ENCODE assay signal across 10 mouse cellular contexts in genomic region chr10:94129680-94130119, GRCm38 (mm10). TPM values are rescaled to one million over a fixed set of nuclear protein-coding genes. Genes with fewer than 3 reads are reported as not detected.
A peak's percentile ranks its signal among the peaks of the same experiment; 100 is the strongest.
DNase-seq lines count a peak whose midpoint lies in the region; ATAC-seq lines count a peak whose summit lies in the region.
"Had no signal": no experiment of that assay in that cellular context is flagged by ENCODE, and none has a peak within 500 bp of the region (broad histone marks: within the 10 kb centered on the region; RNA-seq: fewer than 3 reads in every experiment).

No protein-coding gene starts in this region.

- no peaks in the 10 kb centered on the region for H3K36me3 ChIP-seq in heart, embryonic 15.5 days
- no peaks in the 10 kb centered on the region for H3K36me3 ChIP-seq in hindbrain, embryonic 11.5 days (ENCODE audit: control insufficient read depth, insufficient read depth, low read length)
- H3K36me3 ChIP-seq in midbrain, embryonic 16.5 days (ENCODE audit: control insufficient read depth, insufficient read depth, low read length), result no peaks in the 10 kb centered on the region
- H3K36me3 ChIP-seq in limb, embryonic 10.5 days, result peaks cover 42% of the 10 kb centered on the region

- no peak overlapping the region for H3K9ac ChIP-seq in heart, embryonic 15.5 days
- H3K9ac ChIP-seq in hindbrain, embryonic 11.5 days (ENCODE audit: low read depth, low read length), result no peak overlapping the region
- no peak overlapping the region for H3K9ac ChIP-seq in midbrain, embryonic 16.5 days (ENCODE audit: low read depth, low read length)

- peaks cover 11% of the 10 kb centered on the region for H3K4me1 ChIP-seq in heart, embryonic 15.5 days (replicated peaks)
- no peaks in the 10 kb centered on the region; the same call in 1 of the 2 replicates for H3K4me1 ChIP-seq in hindbrain, embryonic 11.5 days (replicated peaks; ENCODE audit: control insufficient read depth, insufficient read depth, low read length)
- H3K4me1 ChIP-seq in midbrain, embryonic 16.5 days (ENCODE audit: control insufficient read depth, insufficient read depth, low read length), result peaks cover 6% of the 10 kb centered on the region; the same call in 1 of the 2 replicates
- H3K4me1 ChIP-seq in limb, embryonic 10.5 days, result no peaks in the 10 kb centered on the region
- H3K4me1 ChIP-seq: megakaryocyte, embryonic 14.5 days had no signal

- no peak for DNase-seq in heart, adult 8-10 months (ENCODE audit: low spot score)
- DNase-seq in cerebellum, postnatal 14 days, result peak; percentile 84 to 86
- DNase-seq in hindbrain, embryonic 11.5 days (ENCODE audit: low spot score), result peak; percentile 34
- peak; percentile 70 to 78 for DNase-seq in left cerebral cortex, adult 18-20 months (ENCODE audit: low spot score in 2 of 2)
- no peak for DNase-seq in limb, embryonic 10.5 days (ENCODE audit: low spot score)
- DNase-seq in adrenal gland, adult 2 months, result no peak

- no peaks in the 10 kb centered on the region for H3K9me3 ChIP-seq in heart, embryonic 15.5 days (replicated peaks)
- no peaks in the 10 kb centered on the region for H3K9me3 ChIP-seq in hindbrain, embryonic 11.5 days (ENCODE audit: control insufficient read depth, low read length)
- H3K9me3 ChIP-seq in midbrain, embryonic 16.5 days (replicated peaks; ENCODE audit: control insufficient read depth, low read length, poor library complexity, severe bottlenecking), result no peaks in the 10 kb centered on the region
- no peaks in the 10 kb centered on the region for H3K9me3 ChIP-seq in limb, embryonic 10.5 days (replicated peaks)

- 40% methylated on average over 9 of the region's 9 CpGs for WGBS in heart, embryonic 15.5 days
- 55% methylated on average over 9 of the region's 9 CpGs for WGBS in hindbrain, embryonic 11.5 days
- 24% methylated on average over 9 of the region's 9 CpGs for WGBS in midbrain, embryonic 16.5 days
- WGBS in limb, embryonic 10.5 days, result 87% methylated on average over 9 of the region's 9 CpGs

- H3K27me3 ChIP-seq in heart, embryonic 15.5 days, result no peaks in the 10 kb centered on the region
- no peaks in the 10 kb centered on the region for H3K27me3 ChIP-seq in hindbrain, embryonic 11.5 days (ENCODE audit: control insufficient read depth, insufficient read depth, low read length)
- no peaks in the 10 kb centered on the region for H3K27me3 ChIP-seq in midbrain, embryonic 16.5 days (ENCODE audit: control insufficient read depth, insufficient read depth, low read depth, low read length)
- H3K27me3 ChIP-seq in limb, embryonic 10.5 days (ENCODE audit: low read depth, poor library complexity, severe bottlenecking), result no peaks in the 10 kb centered on the region

- H3K27ac ChIP-seq in heart, embryonic 15.5 days, result peak overlapping the region; percentile 78
- 0 out of 2 replicates have a peak overlapping the region, but pooled peaks have one; percentile 24 for H3K27ac ChIP-seq in hindbrain, embryonic 11.5 days (ENCODE audit: low read depth, low read length)
- H3K27ac ChIP-seq in midbrain, embryonic 16.5 days (ENCODE audit: low read length), result peak overlapping the region; percentile 63; the same call in 1 of the 2 replicates
- H3K27ac ChIP-seq in limb, embryonic 10.5 days, result no peak overlapping the region

- no peak overlapping the region for H3K4me3 ChIP-seq in heart, embryonic 15.5 days
- H3K4me3 ChIP-seq in hindbrain, embryonic 11.5 days (ENCODE audit: low read depth, low read length), result no peak overlapping the region
- no peak overlapping the region for H3K4me3 ChIP-seq in midbrain, embryonic 16.5 days (ENCODE audit: low read depth, low read length)
- no peak overlapping the region for H3K4me3 ChIP-seq in limb, embryonic 10.5 days
- H3K4me3 ChIP-seq: erythroblast, embryonic 14.5 days; megakaryocyte, embryonic 14.5 days had no signal

- ATAC-seq in heart, embryonic 15.5 days (replicated peaks; ENCODE audit: insufficient number of reproducible peaks, insufficient read depth, low FRiP score, low read depth), result peak; percentile 85; the same call in 1 of the 2 replicates
- ATAC-seq in hindbrain, embryonic 11.5 days (ENCODE audit: low FRiP score), result peak; percentile 60
- ATAC-seq in midbrain, embryonic 16.5 days, result peak; percentile 72

- H3K4me2 ChIP-seq in heart, embryonic 15.5 days, result 0 out of 2 replicates have a peak overlapping the region, but pooled peaks have one; percentile 18
- no peak overlapping the region for H3K4me2 ChIP-seq in hindbrain, embryonic 11.5 days (replicated peaks; ENCODE audit: low read depth, low read length)
- H3K4me2 ChIP-seq in midbrain, embryonic 16.5 days (ENCODE audit: low read length), result no peak overlapping the region

RNA-seq across cellular contexts. Expression of gene Nr2c1, which starts 18.1 kb away (rescaled TPM):
- polyA plus RNA-seq in heart, embryonic 15.5 days (2015; fragmentation: Nextera tagmentation; extraction: Ambion mirVana), result 4.7 and 5.7 TPM in 2 replicates
- total RNA-seq in heart, adult 8-10 months (2022), result 1 to 10 TPM; 5.7 to 6.4 (median 6.0) TPM
- polyA plus RNA-seq in hindbrain, embryonic 11.5 days (2014; fragmentation: Nextera tagmentation; extraction: Ambion mirVana), result 12.3 and 14.3 TPM in 2 replicates
- total RNA-seq in left cerebral cortex, adult 18-20 months (2021), result 1 to 10 TPM; 9.3 to 9.5 TPM
- 8.0 and 9.3 TPM in 2 replicates for polyA plus RNA-seq in midbrain, embryonic 16.5 days (2015; fragmentation: Nextera tagmentation; extraction: Ambion mirVana)
- 12.1 and 12.7 TPM in 2 replicates for polyA plus RNA-seq in limb, embryonic 10.5 days (2016; fragmentation: Nextera tagmentation; extraction: Ambion mirVana)
- 10 to 100 TPM; 11.7 to 13.7 TPM for total RNA-seq in adrenal gland, adult 2 months (2021)
- polyA plus RNA-seq in adrenal gland, adult 2 months (2012; rRNA removed), result 2.5 and 2.7 TPM in 2 replicates

Comparison
In these comparisons a context has a peak if more than half of its experiments do, and no peak if none do; other contexts are left out.
1. DNase-seq: peak in cerebellum, postnatal 14 days (2 of 2), hindbrain, embryonic 11.5 days (single experiment) and left cerebral cortex, adult 18-20 months (2 of 2); none in heart, adult 8-10 months (single experiment), limb, embryonic 10.5 days (single experiment) and adrenal gland, adult 2 months (single experiment).
2. Peak in every context shown above with its lines, with median percentiles within 50 percentile points of each other: ATAC-seq.